Mouse (Mus musculus): ENCODE results near the gene Tbx6.

- TF ChIP-seq POLR2A (IDR thresholded peaks at IDR 0.05; ENCODE audit: borderline replicate concordance, low read depth, low read length), result no peak
- no peak for TF ChIP-seq CTCF (IDR thresholded peaks at IDR 0.05; ENCODE audit: low read depth, low read length)
Measured at GRCm38 (mm10) chr7:126773351-126773750, 7.9 kb upstream of the Tbx6 start.

All from bone marrow macrophage, adult 2 months (primary cell).